Mouse (Mus musculus) effector memory CD4-positive, alpha-beta T cell, adult 7 months (primary cell): Measurements from ENCODE around the gene Parl. TPM values are rescaled to one million over a fixed set of nuclear protein-coding genes. Genes with fewer than 3 reads are reported as not detected.

ENCODE experiments used
- polyA plus RNA-seq: library from polyadenylated mRNA; unstranded; fragments of 100-300 nt; shearing (Covaris generic); gene quantifications from one replicate; pipeline ENCODE4 v1.2.1, GENCODE M21; 2017

Parl gene
- polyA plus RNA-seq = 64.9 TPM

GRCm38 (mm10) chr16:20301770-20302649 lies at the start of gene Parl:
Gene Parl, minus strand, starts transcription at chr16:20302387.

GRCm38 (mm10) chr16:20325286-20325685 lies 23.1 kb upstream of the Parl start, which contains the start of gene Cyp2ab1:
Gene Cyp2ab1, minus strand, starts transcription at chr16:20325404.

GRCm38 (mm10) chr16:20240468-20241414 lies 61.4 kb downstream of the Parl start, which contains the start of gene Map6d1:
Gene Map6d1, minus strand, starts transcription at chr16:20241358.

Other genes starting within 250 kb of the Parl start
- gene Klhl24, start 204.8 kb downstream of the Parl start, polyA plus RNA-seq = 123 TPM
- 25.2 TPM for gene Yeats2, start 161.3 kb downstream of the Parl start, polyA plus RNA-seq
- gene Map6d1, start 61.0 kb downstream of the Parl start, polyA plus RNA-seq = not detected
- gene Cyp2ab1, start 23.0 kb upstream of the Parl start, polyA plus RNA-seq = not detected
- 30.8 TPM for gene Abcc5, start 124.0 kb upstream of the Parl start, polyA plus RNA-seq
- 70.0 TPM for gene Eif2b5, start 196.4 kb upstream of the Parl start, polyA plus RNA-seq
- gene Dvl3, start 214.6 kb upstream of the Parl start, polyA plus RNA-seq = 14.3 TPM
- gene Ap2m1, start 233.1 kb upstream of the Parl start, polyA plus RNA-seq = 372 TPM
- 71.6 TPM for gene Abcf3, start 246.2 kb upstream of the Parl start, polyA plus RNA-seq